Mouse (Mus musculus) induced T-regulatory cell, adult 2 months (primary cell): Measurements from ENCODE around the gene Trpm4.

Source experiments
- DNase-seq: peaks from one replicate; pipeline ENCODE4 v3.0.0-alpha.2; 2012; ENCODE audit warnings: low read depth

The Trpm4 gene

GRCm38 (mm10) chr7:45312686-45313453 lies 20.7 kb downstream of the Trpm4 start:
- DNase-seq: no peak

GRCm38 (mm10) chr7:45312023-45312422 lies 21.6 kb downstream of the Trpm4 start:
- no peak for DNase-seq

GRCm38 (mm10) chr7:45309455-45309854 lies 24.1 kb downstream of the Trpm4 start:
- peak; percentile 83 for DNase-seq

- peak; percentile 62 for DNase-seq
These were observed 24.9 kb downstream of the Trpm4 start for GRCm38 (mm10) chr7:45308551-45309240.

- peak; percentile 81 for DNase-seq
These were observed 28.3 kb downstream of the Trpm4 start for GRCm38 (mm10) chr7:45305275-45305674.

- DNase-seq: peak; percentile 12
These were observed 28.7 kb downstream of the Trpm4 start for GRCm38 (mm10) chr7:45304869-45305268.

GRCm38 (mm10) chr7:45302626-45303025 lies 31.0 kb downstream of the Trpm4 start:
- DNase-seq: no peak

GRCm38 (mm10) chr7:45300270-45300669 lies 33.3 kb downstream of the Trpm4 start:
- DNase-seq: peak; percentile 75

GRCm38 (mm10) chr7:45299752-45300151 lies 33.8 kb downstream of the Trpm4 start:
- peak; percentile 75 for DNase-seq

- DNase-seq: no peak
These were observed 36.0 kb downstream of the Trpm4 start for GRCm38 (mm10) chr7:45297563-45297962.

GRCm38 (mm10) chr7:45296626-45297025 lies 37.0 kb downstream of the Trpm4 start:
- DNase-seq: no peak

GRCm38 (mm10) chr7:45286486-45286885 lies 47.1 kb downstream of the Trpm4 start:
- DNase-seq: no peak

- DNase-seq: peak; percentile 82
These were observed 56.3 kb downstream of the Trpm4 start, which contains the start of gene Slc6a21 for GRCm38 (mm10) chr7:45277136-45277760. Gene Slc6a21 (plus strand): TSS chr7:45277513.

- DNase-seq: no peak
These were observed 59.9 kb downstream of the Trpm4 start for GRCm38 (mm10) chr7:45273672-45274071.

GRCm38 (mm10) chr7:45272786-45273412 lies 60.7 kb downstream of the Trpm4 start:
- no peak for DNase-seq

GRCm38 (mm10) chr7:45265518-45265917 lies 68.1 kb downstream of the Trpm4 start:
- DNase-seq: no peak

- DNase-seq: no peak
These were observed 69.2 kb downstream of the Trpm4 start for GRCm38 (mm10) chr7:45264348-45264747.

GRCm38 (mm10) chr7:45263006-45263607 lies 70.5 kb downstream of the Trpm4 start:
- DNase-seq: no peak

GRCm38 (mm10) chr7:45262266-45262665 lies 71.3 kb downstream of the Trpm4 start:
- no peak for DNase-seq

GRCm38 (mm10) chr7:45259281-45259680 lies 74.3 kb downstream of the Trpm4 start:
- no peak for DNase-seq

GRCm38 (mm10) chr7:45257063-45257840 lies 76.3 kb downstream of the Trpm4 start:
- DNase-seq: no peak
